Mouse (Mus musculus): Measurements from ENCODE around the gene Sgms1. TPM values are rescaled to one million over a fixed set of nuclear protein-coding genes. Genes with fewer than 3 reads are reported as not detected.
A peak's percentile ranks its signal among the peaks of the same experiment; 100 is the strongest.

Gene Sgms1
- polyA plus RNA-seq (2012; rRNA removed) = 40.7 and 47.7 TPM in 2 replicates

GRCm38 (mm10) chr19:32389001-32389871 lies at the start of gene Sgms1:
Gene Sgms1 (minus strand): TSS chr19:32389714.
- WGBS = under 1% methylated on average over 66 of the region's 68 CpGs
- DNase-seq = peak; percentile 95
- Histone ChIP-seq H3K36me3 (ENCODE audit: control insufficient read depth, insufficient read depth, low read length) (no peaks in the 10 kb centered on the region), H3K4me3 (ENCODE audit: insufficient read depth, low read depth, low read length) (peak within 1 kb of the TSS; percentile 64), H3K4me1 (ENCODE audit: control insufficient read depth, insufficient read depth, low read length) (peaks cover 10% of the 10 kb centered on the region; the same call in 1 of the 2 replicates), H3K27ac (ENCODE audit: insufficient read depth, low read depth, low read length) (peak within 1 kb of the TSS; percentile 94), H3K27me3 (replicated peaks; ENCODE audit: control insufficient read depth, insufficient read depth, low read length) (no peaks in the 10 kb centered on the region)
- peak; percentile 24 for TF ChIP-seq POLR2A (IDR thresholded peaks at IDR 0.05; ENCODE audit: low read depth, low read length)
- TF ChIP-seq CTCF (conservative IDR thresholded peaks at IDR 0.05; ENCODE audit: insufficient read depth, insufficient read length, low read depth, low read length) = no peak

- Histone ChIP-seq H3K27ac (ENCODE audit: insufficient read depth, low read depth, low read length) (no peak overlapping the region), H3K36me3 (ENCODE audit: control insufficient read depth, insufficient read depth, low read length) (no peaks in the 10 kb centered on the region), H3K27me3 (replicated peaks; ENCODE audit: control insufficient read depth, insufficient read depth, low read length) (no peaks in the 10 kb centered on the region), H3K4me1 (ENCODE audit: control insufficient read depth, insufficient read depth, low read length) (no peaks in the 10 kb centered on the region), H3K4me3 (ENCODE audit: insufficient read depth, low read depth, low read length) (no peak overlapping the region)
- WGBS = 93% methylated on average over 3 of the region's 3 CpGs
- DNase-seq = no peak
- TF ChIP-seq POLR2A (IDR thresholded peaks at IDR 0.05; ENCODE audit: low read depth, low read length) (no peak), CTCF (conservative IDR thresholded peaks at IDR 0.05; ENCODE audit: insufficient read depth, insufficient read length, low read depth, low read length) (no peak)
These were observed 36.3 kb upstream of the Sgms1 start for GRCm38 (mm10) chr19:32425856-32426255.

GRCm38 (mm10) chr19:32424706-32425105 lies 35.2 kb upstream of the Sgms1 start:
- DNase-seq = no peak
- H3K36me3 ChIP-seq (ENCODE audit: control insufficient read depth, insufficient read depth, low read length) = no peaks in the 10 kb centered on the region
- no peaks in the 10 kb centered on the region for H3K27me3 ChIP-seq (replicated peaks; ENCODE audit: control insufficient read depth, insufficient read depth, low read length)
- no peak overlapping the region for H3K27ac ChIP-seq (ENCODE audit: insufficient read depth, low read depth, low read length)
- 94% methylated on average over 3 of the region's 3 CpGs for WGBS
- no peaks in the 10 kb centered on the region for H3K4me1 ChIP-seq (ENCODE audit: control insufficient read depth, insufficient read depth, low read length)
- no peak overlapping the region for H3K4me3 ChIP-seq (ENCODE audit: insufficient read depth, low read depth, low read length)
- TF ChIP-seq CTCF (conservative IDR thresholded peaks at IDR 0.05; ENCODE audit: insufficient read depth, insufficient read length, low read depth, low read length) (no peak), POLR2A (IDR thresholded peaks at IDR 0.05; ENCODE audit: low read depth, low read length) (no peak)

GRCm38 (mm10) chr19:32419069-32419468 lies 29.6 kb upstream of the Sgms1 start:
- 57% methylated on average over 3 of the region's 3 CpGs for WGBS
- Histone ChIP-seq H3K27me3 (replicated peaks; ENCODE audit: control insufficient read depth, insufficient read depth, low read length) (no peaks in the 10 kb centered on the region), H3K4me3 (ENCODE audit: insufficient read depth, low read depth, low read length) (no peak overlapping the region), H3K4me1 (ENCODE audit: control insufficient read depth, insufficient read depth, low read length) (no peaks in the 10 kb centered on the region), H3K36me3 (ENCODE audit: control insufficient read depth, insufficient read depth, low read length) (no peaks in the 10 kb centered on the region), H3K27ac (ENCODE audit: insufficient read depth, low read depth, low read length) (no peak overlapping the region)
- DNase-seq = no peak
- TF ChIP-seq POLR2A (IDR thresholded peaks at IDR 0.05; ENCODE audit: low read depth, low read length) = no peak

GRCm38 (mm10) chr19:32416692-32417317 lies 27.3 kb upstream of the Sgms1 start:
- WGBS = 90% methylated on average over 7 of the region's 7 CpGs
- H3K4me3 ChIP-seq (ENCODE audit: insufficient read depth, low read depth, low read length) = no peak overlapping the region
- H3K27ac ChIP-seq (ENCODE audit: insufficient read depth, low read depth, low read length) = no peak overlapping the region
- TF ChIP-seq CTCF (conservative IDR thresholded peaks at IDR 0.05; ENCODE audit: insufficient read depth, insufficient read length, low read depth, low read length) (no peak), POLR2A (IDR thresholded peaks at IDR 0.05; ENCODE audit: low read depth, low read length) (no peak)
- H3K4me1 ChIP-seq (ENCODE audit: control insufficient read depth, insufficient read depth, low read length) = no peaks in the 10 kb centered on the region
- no peaks in the 10 kb centered on the region for H3K36me3 ChIP-seq (ENCODE audit: control insufficient read depth, insufficient read depth, low read length)
- DNase-seq = no peak
- H3K27me3 ChIP-seq (replicated peaks; ENCODE audit: control insufficient read depth, insufficient read depth, low read length) = no peaks in the 10 kb centered on the region

GRCm38 (mm10) chr19:32409603-32410360 lies 20.3 kb upstream of the Sgms1 start:
- no peaks in the 10 kb centered on the region for H3K27me3 ChIP-seq (replicated peaks; ENCODE audit: control insufficient read depth, insufficient read depth, low read length)
- no peak for DNase-seq
- no peaks in the 10 kb centered on the region for H3K4me1 ChIP-seq (ENCODE audit: control insufficient read depth, insufficient read depth, low read length)
- no peak overlapping the region for H3K4me3 ChIP-seq (ENCODE audit: insufficient read depth, low read depth, low read length)
- H3K27ac ChIP-seq (ENCODE audit: insufficient read depth, low read depth, low read length) = no peak overlapping the region
- TF ChIP-seq POLR2A (IDR thresholded peaks at IDR 0.05; ENCODE audit: low read depth, low read length) (no peak), CTCF (conservative IDR thresholded peaks at IDR 0.05; ENCODE audit: insufficient read depth, insufficient read length, low read depth, low read length) (no peak)
- 76% methylated on average over 8 of the region's 8 CpGs for WGBS
- H3K36me3 ChIP-seq (ENCODE audit: control insufficient read depth, insufficient read depth, low read length) = no peaks in the 10 kb centered on the region

- H3K4me1 ChIP-seq (ENCODE audit: control insufficient read depth, insufficient read depth, low read length) = no peaks in the 10 kb centered on the region
- TF ChIP-seq POLR2A (IDR thresholded peaks at IDR 0.05; ENCODE audit: low read depth, low read length) = no peak
- 80% methylated on average over 7 of the region's 7 CpGs for whole genome bisulfite sequencing
These were observed 17.2 kb upstream of the Sgms1 start for GRCm38 (mm10) chr19:32406717-32407116.

More at GRCm38 (mm10) chr19:32406717-32407116, 17.2 kb upstream of the Sgms1 start:
- Histone ChIP-seq H3K27ac (ENCODE audit: insufficient read depth, low read depth, low read length) (no peak overlapping the region), H3K36me3 (ENCODE audit: control insufficient read depth, insufficient read depth, low read length) (no peaks in the 10 kb centered on the region), H3K27me3 (replicated peaks; ENCODE audit: control insufficient read depth, insufficient read depth, low read length) (no peaks in the 10 kb centered on the region), H3K4me3 (ENCODE audit: insufficient read depth, low read depth, low read length) (no peak overlapping the region)
- DNase-seq = no peak
